Mouse (Mus musculus): ENCODE measurements around the gene Olfr553.
"Not testable (repeated sequence)": the region's sequence is repeated elsewhere in the genome, so short reads cannot be mapped to it uniquely, and the experiment has no call there.

Gene Olfr553

DNA sequence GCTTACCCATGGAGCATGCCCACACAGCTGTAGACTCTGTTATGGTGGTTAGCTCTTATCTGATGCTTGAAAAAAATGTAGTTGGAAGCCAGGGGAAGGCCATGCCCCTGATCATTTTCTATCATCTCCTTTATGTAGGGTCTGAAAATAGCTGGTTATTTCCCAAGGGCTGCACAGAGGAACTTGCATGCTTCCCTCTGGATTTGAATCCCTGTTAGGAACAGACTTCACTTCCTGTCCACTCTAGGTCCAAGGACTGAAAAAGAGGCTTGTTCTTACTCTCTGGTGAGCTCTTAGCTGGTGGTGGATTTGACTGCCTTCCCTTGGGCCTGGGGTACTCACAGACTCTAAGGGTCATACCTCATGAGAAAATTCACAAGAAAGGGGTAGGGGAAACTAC, at the start of gene Olfr553:
Gene Olfr553, minus strand, starts transcription at position 101 of the 400 bp plus-strand sequence.
- no peak for DNase-seq (ENCODE audit: low spot score in 2 of 2)

DNA sequence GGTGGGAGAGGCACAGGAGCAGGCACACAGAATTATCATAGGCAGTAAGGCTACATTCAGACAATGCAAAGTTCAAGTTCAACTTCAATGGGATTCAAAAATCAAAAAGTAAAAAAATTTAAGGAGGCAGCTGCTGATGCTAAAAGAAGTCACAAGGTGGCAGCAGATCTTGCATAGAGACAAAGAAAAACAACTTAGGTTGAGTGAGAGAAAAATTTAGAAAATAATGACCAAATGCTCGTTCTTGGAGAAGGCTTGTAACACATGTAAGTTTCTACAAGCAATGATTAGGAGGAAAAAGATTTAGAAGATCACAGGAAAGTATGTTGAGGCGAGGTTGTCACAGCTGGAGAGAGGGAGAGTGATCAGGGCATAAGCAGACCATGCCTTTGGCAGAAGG, 47.4 kb upstream of the Olfr553 start:
- DNase-seq (ENCODE audit: low spot score in 2 of 2), result no peak

DNA sequence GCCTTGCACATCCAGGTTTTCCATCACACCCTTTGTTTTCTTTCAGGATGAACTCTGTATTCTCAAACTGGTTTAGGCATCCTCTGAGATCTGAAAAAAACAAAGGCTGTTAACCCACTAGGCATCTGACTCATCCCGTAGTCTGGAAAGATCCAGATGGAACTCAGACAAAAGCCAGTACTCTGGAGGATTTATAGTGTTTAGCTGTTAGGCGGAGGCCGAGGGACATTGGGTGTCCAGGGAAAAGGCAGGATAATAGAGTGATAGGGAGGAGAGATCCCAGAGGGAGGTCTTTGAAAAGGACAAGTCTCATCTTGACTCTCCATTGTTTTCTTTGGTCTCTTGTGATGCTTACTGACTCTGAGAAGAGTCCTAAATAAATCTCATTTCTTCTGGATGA, 46.6 kb upstream of the Olfr553 start, which contains the start of gene Olfr556:
Gene Olfr556, plus strand, starts transcription at position 301 of the 400 bp plus-strand sequence.
- DNase-seq (ENCODE audit: low spot score in 2 of 2), result no peak

DNA sequence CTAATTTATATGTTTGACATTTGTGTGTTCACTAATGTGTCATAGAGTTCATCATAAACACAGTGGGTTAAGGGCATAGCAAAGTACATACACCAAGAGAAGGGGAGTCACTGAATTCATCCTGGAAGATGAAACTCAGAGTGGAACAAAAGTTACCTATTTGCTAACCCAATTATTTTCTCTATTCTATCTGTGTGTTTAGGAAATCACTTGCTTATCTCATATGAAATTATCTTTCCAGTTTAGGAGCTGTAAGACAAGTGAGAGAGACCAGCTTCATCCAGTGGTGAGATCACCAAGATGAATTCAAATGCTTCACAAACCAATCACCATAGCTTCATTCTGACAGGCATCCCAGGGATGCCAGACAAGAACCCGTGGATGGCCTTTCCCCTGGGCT, 40.5 kb upstream of the Olfr553 start, which contains the start of gene Olfr555:
Gene Olfr555, plus strand, starts transcription at position 301 of the 400 bp plus-strand sequence.
- DNase-seq (ENCODE audit: low spot score in 2 of 2), result no peak

DNA sequence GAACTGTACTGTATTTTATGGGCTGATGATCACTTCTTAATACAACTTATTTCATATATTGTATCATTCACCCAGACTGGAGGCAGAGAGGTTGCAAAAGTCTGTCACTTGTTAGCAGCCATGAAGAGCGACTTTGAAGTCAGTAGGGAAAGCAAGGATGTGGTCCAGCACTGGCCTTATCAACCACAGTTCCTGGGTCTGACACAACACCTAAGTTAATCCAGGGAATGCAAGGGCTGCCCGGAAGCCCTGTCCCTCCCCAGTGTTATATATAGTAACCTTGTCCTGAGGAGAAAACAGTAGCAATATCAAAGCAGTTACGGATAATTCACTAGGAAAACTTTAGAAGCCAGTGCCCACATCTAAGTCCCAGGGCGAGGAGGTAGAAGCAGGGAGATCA, 26.9 kb upstream of the Olfr553 start:
- not testable (repeated sequence) for DNase-seq (ENCODE audit: low spot score in 2 of 2)

DNA sequence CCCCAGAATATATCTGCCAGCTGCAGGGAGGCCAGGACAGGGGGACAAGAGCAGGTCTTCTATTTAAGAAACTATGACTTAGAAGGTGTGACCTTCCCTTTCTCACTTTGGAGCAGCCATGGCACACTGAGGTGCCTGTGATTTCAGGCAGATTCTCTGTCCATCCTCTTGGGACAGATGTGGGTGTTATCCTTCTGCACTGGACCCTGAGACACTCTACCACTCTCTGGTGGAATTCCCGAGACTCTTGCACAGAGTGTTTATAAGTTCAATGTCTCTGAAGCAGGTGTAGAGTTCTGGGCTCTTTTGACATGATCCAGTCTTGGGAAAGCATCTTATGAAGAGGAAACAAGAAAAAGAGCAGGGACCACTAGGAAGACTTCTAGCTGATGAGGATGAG, 20.1 kb upstream of the Olfr553 start, which contains the start of gene Olfr554:
Gene Olfr554, plus strand, starts transcription at position 301 of the 400 bp plus-strand sequence.
- no peak for DNase-seq (ENCODE audit: low spot score in 2 of 2)

DNA sequence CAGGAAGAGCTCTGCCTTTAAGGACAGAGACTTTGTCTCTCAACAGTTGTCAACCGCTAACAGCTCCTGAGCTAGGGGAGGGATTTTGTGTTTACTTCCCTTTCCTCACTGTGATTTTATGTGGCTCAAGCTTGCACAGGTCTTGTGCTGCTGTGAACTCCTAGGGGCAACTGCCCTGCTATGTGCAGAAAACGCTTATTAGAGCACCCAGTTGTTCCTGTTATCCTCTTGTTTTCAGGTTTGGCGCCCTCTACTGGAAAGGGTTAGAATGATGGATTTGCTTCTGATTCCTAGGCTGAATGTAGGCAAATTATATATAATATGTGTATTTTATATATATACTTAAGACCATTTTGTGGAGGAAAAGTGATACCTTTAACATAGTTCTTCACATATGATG, 18.6 kb upstream of the Olfr553 start:
- DNase-seq (ENCODE audit: low spot score in 2 of 2), result peak in 1 of 2 experiments; percentile 26

DNA sequence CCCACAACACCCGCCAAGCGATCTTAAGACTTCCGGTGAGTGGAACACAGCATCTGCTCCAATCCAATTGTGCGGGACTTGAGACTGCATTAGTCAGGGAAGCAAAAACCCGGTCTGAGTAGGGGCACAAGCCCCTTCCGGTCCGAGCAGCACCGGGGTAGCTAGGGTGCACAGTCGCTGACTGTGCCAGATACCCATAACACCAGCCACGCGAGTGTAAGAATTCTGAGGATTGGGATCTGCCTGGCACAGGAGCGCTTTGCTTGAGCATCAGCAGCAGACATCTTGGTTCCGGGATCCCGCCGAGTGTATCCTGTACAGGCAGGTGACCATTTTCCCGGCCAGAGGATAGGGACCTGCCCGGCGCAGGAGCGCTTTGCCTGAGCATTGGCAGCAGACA, 2.4 kb upstream of the Olfr553 start:
- not testable (repeated sequence) for DNase-seq (ENCODE audit: low spot score in 2 of 2)

DNA sequence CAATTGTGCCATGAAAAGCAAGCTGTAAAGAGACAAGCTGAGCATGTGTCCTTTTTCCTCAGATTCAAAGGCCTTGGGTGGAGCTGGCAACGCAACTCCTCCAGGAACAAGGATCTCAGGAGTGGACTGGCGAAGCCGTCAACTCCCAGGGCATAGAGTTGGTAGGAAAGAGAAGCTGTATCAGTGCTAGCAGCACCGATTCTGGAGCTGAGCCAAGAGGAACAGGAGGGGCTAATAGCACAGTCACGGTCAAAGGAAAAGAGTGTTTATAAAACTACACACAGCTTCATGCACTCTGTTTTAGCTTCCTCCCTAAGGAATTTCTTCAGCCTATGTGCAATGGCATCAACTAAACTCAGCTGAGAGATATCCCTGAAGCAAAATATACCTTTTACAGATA, 1.6 kb upstream of the Olfr553 start:
- DNase-seq (ENCODE audit: low spot score in 2 of 2), result no peak

DNA sequence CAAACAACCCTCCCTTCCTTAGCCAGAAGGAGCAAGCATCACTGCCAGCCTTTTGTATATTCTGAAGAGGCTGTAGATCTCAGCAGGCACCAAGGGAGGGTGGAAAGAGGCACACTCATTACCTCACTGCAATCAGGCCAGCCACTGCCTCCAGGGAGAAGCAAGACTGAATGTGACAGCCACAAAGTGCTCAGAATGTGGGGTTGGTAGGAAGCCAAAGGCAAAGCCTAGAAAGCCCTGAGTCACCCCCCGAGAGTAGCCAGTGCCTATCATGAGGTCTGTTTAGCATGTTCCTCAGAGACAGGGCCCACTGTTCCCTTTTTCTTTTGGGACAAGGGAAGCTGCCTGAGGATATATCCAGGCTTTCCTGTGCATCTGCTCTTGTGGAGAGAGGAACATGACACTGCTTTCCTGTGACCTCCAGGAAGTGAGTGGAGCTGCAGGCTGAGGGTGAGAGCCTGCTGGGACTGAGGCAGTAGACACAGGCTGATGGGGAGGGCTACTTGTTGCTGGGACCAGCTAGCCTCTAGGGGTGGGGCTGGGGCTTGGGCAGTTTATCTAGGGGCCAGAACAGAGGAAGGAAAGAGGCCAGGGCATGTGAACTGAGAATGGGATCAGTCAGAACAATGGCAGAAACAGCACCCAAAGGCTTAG, 20.5 kb downstream of the Olfr553 start, which contains the start of gene Olfr552:
Gene Olfr552, plus strand, starts transcription at position 393 of the 654 bp plus-strand sequence.
- no peak for DNase-seq (ENCODE audit: low spot score in 2 of 2)

DNA sequence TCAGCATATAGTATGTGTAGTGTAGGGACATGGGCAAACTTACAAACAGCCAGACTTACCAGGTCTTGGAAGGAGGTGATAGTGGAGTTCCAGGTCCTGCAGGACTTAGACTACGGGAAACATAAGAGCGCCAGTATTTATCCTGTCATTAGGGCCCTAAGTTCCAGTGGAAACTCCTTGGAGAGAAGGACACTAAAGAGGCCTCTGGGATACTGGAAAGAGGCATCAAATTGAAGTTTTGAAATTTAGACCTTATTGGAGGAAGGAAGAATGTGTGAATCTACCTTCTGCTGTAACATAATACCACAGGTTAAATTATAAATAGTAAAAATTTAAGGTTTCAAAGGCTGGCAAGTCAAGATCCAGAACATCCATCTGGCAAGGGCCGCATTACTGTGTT, 26.2 kb downstream of the Olfr553 start, which contains the start of gene Olfr551:
Gene Olfr551, minus strand, starts transcription at position 101 of the 400 bp plus-strand sequence.
- no peak for DNase-seq (ENCODE audit: low spot score in 2 of 2)

DNA sequence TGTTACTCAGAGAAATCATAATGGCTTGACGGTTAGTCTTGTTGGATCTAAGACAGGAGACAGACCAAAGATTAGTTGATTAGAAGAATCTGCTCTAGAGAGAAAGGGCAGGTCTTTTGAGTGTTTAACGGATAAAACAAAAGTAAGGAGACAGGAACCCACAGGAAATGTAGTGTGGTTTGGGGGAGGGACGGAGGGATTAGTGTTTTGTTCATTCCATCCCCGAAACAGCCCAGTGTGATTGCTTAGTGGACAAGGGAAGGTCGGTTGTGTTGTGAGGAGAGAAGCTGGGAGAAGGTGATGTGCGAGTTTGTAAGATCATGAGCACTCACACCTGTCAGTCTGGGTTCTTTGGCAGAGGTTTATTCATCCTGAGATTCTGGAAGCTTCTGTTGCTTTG, 42.0 kb downstream of the Olfr553 start:
- no peak for DNase-seq (ENCODE audit: low spot score in 2 of 2)

DNA sequence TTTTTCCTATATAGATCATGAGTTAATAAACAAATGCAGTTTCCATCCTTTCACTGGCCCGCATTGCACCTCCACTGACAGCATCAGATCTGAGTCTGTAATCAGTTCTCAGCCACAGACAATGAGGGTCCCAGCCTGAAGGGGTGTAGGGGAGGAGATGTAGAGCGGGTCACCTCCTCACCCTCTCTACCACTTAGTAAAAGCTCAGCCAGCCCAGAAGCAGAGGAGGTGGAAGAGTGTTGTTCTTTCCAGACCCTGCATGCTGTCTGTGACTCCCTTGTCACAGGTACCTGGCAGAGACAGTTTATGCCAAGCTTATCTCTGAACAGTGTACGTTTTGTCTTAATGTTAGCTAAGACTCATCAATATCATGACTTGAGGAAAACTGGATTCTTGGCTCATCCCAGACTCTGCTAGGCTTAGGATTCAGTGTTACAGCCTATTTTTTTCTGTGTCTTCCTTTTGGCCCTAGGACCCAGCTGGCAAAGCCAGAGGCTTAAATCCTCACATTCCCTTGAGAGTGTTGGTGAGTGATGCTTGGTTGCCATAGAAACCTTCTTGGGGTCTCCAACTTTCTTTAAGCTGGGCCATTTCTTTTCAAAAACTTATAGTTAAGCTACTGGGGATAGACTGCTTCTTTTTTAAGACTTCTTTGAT, 44.7 kb downstream of the Olfr553 start:
- no peak for DNase-seq (ENCODE audit: low spot score in 2 of 2)

DNA sequence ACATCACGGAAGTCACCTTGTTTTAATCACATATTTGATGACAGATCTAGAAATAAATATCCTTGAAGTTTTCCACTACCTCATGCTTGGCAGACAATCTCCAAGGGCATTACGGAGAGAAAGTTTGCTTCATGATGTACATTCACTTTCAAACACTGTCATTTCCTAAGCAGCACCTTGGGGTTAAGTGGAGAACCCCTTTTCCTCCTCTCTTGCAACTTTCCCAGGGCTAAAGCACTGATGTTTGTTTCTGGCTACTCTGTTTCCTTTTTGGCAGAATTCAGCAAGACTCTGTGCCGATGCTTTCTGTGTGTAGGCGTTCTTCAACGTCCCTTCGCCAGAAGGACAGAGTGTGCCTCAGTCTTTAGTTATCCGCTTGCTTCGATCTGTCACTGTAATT, 46.9 kb downstream of the Olfr553 start, which contains the start of gene Olfr550:
Gene Olfr550, plus strand, starts transcription at position 301 of the 400 bp plus-strand sequence.
- no peak for DNase-seq (ENCODE audit: low spot score in 2 of 2)

DNA sequence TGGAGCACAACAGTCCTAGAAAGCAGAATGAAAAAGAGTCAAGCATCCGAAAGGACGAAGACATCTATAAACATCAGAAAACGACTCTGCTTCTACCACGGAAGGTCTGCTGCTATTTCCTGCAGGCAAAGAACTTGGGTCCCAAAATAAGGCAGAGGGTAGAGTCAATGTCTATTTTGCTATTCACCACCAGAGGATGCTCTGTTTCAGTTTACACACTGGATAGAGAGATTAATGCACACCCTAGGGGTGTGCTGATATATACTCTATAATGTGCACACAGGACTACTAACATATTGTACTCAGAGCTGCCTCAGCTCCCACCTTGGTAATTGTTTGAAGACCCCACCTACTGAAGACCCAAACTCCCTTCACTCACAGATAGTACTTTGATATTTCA, 51.8 kb downstream of the Olfr553 start:
- no peak for DNase-seq (ENCODE audit: low spot score in 2 of 2)

DNA sequence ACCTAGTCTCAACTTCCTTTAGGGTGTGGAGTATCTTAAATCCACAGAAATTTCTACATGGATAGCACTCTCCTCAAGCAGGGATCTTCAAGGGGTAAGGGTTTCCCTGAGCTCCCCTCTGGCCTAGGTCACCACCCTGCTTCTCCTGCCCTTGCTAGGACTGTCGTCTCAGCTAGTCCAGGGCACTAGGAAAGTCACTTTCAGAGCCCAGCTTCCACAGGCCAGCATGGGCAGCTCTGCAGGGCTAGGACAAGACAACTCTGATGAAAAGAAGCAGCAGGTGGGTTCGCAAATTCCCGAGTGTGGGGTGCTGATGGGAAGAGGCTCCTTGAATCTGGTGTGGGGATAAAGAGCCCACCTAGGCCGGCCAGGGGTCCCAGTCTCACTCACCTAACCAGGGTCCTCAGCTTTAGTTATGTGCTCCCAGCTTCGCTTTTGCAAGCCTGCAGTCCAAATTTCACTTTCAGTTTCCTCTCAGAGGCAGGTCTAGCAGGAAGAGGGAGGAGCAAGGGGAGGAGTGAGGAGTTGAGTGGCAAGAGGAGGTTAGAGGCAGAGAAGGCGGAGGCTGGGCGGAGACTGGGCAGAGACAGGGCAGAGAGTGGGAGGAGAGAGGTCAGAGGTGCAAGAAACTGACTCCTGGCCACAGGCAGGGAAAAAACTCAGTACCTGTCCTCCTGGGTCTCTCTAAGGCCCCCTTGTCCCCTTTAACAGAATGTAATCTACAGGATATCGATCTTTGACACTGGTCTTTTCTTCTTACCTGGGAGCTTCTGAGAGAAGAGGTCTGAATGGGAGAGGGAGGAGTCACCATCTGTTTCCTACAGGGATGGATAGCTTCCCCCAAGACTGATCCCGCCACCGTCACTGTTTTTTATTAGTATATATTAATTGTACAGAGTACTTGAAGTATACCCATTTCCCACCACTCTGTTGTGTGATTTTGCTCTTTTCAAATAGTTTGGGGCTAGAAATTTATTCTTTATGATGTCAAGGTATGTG, 52.7 kb downstream of the Olfr553 start, which contains the start of gene Trim21:
Gene Trim21, minus strand, starts transcription at position 488 of the 999 bp plus-strand sequence.
- peak; percentile 67 to 68 for DNase-seq (ENCODE audit: low spot score in 2 of 2)

Data from right cerebral cortex, postnatal 10 days (tissue).